Mouse (Mus musculus) megakaryocyte, embryonic 14.5 days (primary cell): ENCODE measurements around the gene Mycn.

Source experiments
- FLI1 ChIP-seq: IDR thresholded peaks from 2 replicates; pipeline ENCODE4 v1.6.1; 2012; ENCODE audit warnings: low read length, inconsistent platforms, mixed read lengths
- GATA1 ChIP-seq: IDR thresholded peaks from 3 replicates; pipeline ENCODE4 v1.6.1; 2012; ENCODE audit warnings: mixed read lengths, low read length, inconsistent platforms, borderline replicate concordance

GRCm38 (mm10) chr12:12942364-12943050 is 793 bp upstream of the Mycn start:
- TF ChIP-seq FLI1 (no peak), GATA1 (no peak)
